Mouse (Mus musculus) MN1 (cell line): ENCODE measurements around the gene Il33.
"Not testable (repeated sequence)": the region's sequence is repeated elsewhere in the genome, so short reads cannot be mapped to it uniquely, and the experiment has no call there.

ENCODE experiments used
- DNase-seq: peaks from one replicate; pipeline ENCODE4 v3.0.0-alpha.2; 2016; ENCODE audit warnings: low spot score

Il33 gene

GRCm38 (mm10) chr19:29940239-29940638 is 15.3 kb downstream of the Il33 start:
- peak; percentile 39 for DNase-seq

- DNase-seq: no peak
Observed at GRCm38 (mm10) chr19:29941208-29941607, 16.3 kb downstream of the Il33 start.

GRCm38 (mm10) chr19:29942358-29942757 is 17.4 kb downstream of the Il33 start:
- no peak for DNase-seq

DNA sequence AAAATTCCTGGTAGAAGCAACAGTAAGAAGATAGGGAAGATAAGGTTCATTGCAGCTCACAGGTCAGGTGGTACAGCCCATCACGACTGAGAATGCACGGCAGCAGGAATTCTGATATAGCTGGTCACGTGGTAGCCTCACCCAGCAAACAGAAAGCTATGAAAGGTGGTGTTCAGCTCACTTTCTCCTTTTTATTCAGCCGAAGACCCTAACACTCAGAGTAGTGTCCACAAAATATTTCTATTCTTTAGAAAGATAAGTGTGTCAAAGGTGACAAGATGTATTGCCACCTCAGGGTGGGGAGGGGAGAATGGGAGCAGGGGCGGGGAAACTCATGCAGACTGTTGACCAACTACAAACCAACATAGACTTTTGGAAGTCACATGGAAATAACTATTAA is 19.5 kb downstream of the Il33 start:
- no peak for DNase-seq

GRCm38 (mm10) chr19:29944935-29945334 is 20.0 kb downstream of the Il33 start:
- not testable (repeated sequence) for DNase-seq

- no peak for DNase-seq
Observed at GRCm38 (mm10) chr19:29945557-29946422, 20.9 kb downstream of the Il33 start.

GRCm38 (mm10) chr19:29946423-29946716 is 21.5 kb downstream of the Il33 start:
- no peak for DNase-seq

GRCm38 (mm10) chr19:29947056-29947455 is 22.1 kb downstream of the Il33 start:
- no peak for DNase-seq

- DNase-seq: peak; percentile 52
Observed at GRCm38 (mm10) chr19:29947891-29948801, 23.2 kb downstream of the Il33 start.

- DNase-seq: no peak
Observed at GRCm38 (mm10) chr19:29952538-29952937, 27.6 kb downstream of the Il33 start.

GRCm38 (mm10) chr19:29953833-29954232 is 28.9 kb downstream of the Il33 start:
- DNase-seq: no peak

GRCm38 (mm10) chr19:29955454-29955853 is 30.5 kb downstream of the Il33 start:
- no peak for DNase-seq

DNA sequence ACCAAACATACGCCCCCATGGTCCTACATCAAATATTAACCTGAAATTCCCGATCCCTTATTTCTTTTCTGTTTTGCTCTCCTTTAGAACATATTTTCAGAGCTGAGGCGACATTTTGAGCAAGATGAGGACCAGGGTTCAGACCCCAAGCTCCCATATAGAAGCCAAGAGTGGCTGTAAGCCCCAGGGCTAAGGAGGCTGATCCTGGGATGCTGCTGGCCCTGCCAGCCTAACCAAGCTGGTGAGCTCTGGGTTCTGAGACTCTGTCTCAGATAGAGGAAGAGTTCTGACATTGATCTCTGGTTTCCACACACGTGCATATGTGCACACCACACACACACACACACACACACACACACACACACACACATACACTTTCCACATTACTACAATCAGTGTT is 36.0 kb downstream of the Il33 start:
- no peak for DNase-seq

DNA sequence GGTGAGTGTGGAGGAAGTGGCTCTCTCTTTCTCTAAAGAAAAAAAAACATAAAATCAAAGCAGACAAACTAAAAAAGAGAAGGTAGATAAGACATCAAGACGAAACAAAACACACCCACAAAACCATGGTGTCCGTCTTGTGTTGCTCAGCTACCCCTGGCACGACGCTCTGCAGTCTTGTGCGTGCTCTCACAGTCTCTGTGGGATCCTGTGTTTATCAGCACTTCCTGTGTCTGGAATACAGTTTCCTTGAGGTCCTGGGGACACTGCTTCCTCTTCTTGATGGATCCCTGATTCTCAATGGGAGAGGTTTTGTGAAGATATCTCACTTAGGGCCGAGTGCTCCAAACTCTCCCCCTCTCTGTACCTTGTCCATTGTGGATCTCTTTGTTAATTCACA is 36.9 kb downstream of the Il33 start:
- DNase-seq: no peak

- DNase-seq: no peak
Observed at GRCm38 (mm10) chr19:29963598-29964092, 38.7 kb downstream of the Il33 start.

DNA sequence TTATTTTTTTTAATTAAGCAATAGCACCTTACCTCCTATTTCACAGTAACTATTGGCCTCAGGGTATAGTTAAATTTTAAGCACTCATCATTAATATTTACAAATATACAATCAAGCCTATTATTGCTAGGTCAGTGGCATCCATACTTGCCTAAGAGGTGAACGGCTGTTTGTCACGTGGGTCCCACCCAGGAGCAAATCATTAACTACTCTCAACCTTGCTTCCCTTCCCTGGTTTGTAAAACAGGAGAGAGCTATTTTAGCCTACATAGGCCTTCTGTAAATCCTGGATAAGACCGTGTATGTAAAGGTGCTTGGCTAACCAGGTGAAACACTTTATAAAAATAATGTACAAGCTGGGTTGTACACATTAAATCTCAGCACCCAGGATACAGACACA is 43.0 kb downstream of the Il33 start:
- no peak for DNase-seq

- no peak for DNase-seq
Observed at GRCm38 (mm10) chr19:29973396-29973795, 48.5 kb downstream of the Il33 start.

DNA sequence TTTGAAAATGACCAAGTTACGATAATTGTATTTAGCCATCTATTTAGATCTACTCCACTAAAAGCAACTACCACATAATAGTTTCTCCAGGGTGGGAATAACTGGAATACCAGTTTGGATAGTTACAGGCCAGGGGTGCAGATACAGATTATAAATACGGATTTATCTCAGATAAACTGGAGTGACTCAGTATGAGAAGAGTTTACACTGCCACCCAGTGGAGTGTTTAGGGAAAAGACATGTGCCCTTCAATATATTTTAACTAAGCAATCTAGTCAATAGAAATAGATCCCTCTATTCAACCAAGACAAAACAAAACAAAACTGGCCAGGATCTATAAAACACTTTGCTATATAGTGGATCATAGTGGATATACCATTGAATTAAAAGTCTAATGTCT is 53.9 kb downstream of the Il33 start:
- DNase-seq: peak; percentile 65

DNA sequence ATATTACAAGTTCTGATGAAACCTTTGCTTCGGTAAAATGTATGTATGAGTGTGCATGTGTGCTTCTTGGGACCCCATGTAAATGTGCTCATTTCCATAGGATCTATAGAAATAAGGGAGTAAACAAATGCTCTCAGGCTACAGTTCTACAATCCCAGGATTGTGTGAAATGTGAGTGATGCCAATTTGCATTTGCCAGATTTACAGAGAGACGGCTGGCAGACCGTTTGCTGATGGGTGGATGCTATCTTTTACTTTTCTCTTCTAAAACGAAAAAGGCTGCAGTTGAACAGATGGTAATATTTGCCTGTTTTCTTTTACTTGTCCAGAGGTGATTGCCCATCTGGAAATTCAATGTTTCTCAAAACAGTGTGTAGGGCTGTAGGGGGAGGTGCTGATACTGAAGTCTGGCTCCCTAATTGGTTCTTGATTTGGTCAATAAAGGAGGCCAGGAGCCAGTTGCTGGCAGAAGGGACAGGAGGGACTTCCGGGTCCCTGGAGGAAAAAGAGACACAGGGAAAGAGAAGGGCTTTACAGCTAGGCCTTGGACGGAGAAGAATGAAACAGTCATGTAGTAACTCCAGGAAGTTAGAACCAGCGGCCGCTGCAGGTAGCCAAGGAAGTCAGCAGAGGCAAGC is 54.7 kb downstream of the Il33 start:
- peak; percentile 55 for DNase-seq

GRCm38 (mm10) chr19:29984208-29985005 is 59.5 kb downstream of the Il33 start:
- DNase-seq: no peak

- DNase-seq: no peak
Observed at GRCm38 (mm10) chr19:29986464-29987091, 61.7 kb downstream of the Il33 start.
